Mouse (Mus musculus): ENCODE results near the gene Rps21. TPM values are rescaled to one million over a fixed set of nuclear protein-coding genes. Genes with fewer than 3 reads are reported as not detected.

The Rps21 gene
- polyA plus RNA-seq, 1 experiment: 3,068 TPM

Other genes with a start within 250 kb of the Rps21 start
- 15.4 and 15.8 TPM in 2 replicates for gene Lsm14b, start 232.4 kb upstream of the Rps21 start, polyA plus RNA-seq (2012; rRNA removed)
- 184 and 209 TPM in 2 replicates for gene Psma7, start 214.9 kb upstream of the Rps21 start, polyA plus RNA-seq (2012; rRNA removed)
- 2.8 and 4.8 TPM in 2 replicates for gene Ss18l1, start 214.9 kb upstream of the Rps21 start, polyA plus RNA-seq (2012; rRNA removed)
- gene Mtg2, start 186.8 kb upstream of the Rps21 start, polyA plus RNA-seq (2012; rRNA removed): 13.7 and 14.9 TPM in 2 replicates
- 0.10 TPM in 1 of 2 replicates, not detected in the other for gene Hrh3, start 152.9 kb upstream of the Rps21 start, polyA plus RNA-seq (2012; rRNA removed)
- 21.8 and 22.3 TPM in 2 replicates for gene Osbpl2, start 138.1 kb upstream of the Rps21 start, polyA plus RNA-seq (2012; rRNA removed)
- gene Adrm1, start 85.9 kb upstream of the Rps21 start, polyA plus RNA-seq (2012; rRNA removed): 86.1 and 91.2 TPM in 2 replicates
- gene Lama5, start 31.5 kb upstream of the Rps21 start, polyA plus RNA-seq (2012; rRNA removed): 29.5 and 32.7 TPM in 2 replicates
- 30.4 and 33.1 TPM in 2 replicates for gene Cables2, start 16.1 kb downstream of the Rps21 start, polyA plus RNA-seq (2012; rRNA removed)
- 1.5 TPM in 2 replicates for gene Rbbp8nl, start 32.5 kb downstream of the Rps21 start, polyA plus RNA-seq (2012; rRNA removed)
- 47.8 and 62.6 TPM in 2 replicates for gene Gata5, start 77.3 kb downstream of the Rps21 start, polyA plus RNA-seq (2012; rRNA removed)
- 12.0 and 17.8 TPM in 2 replicates for gene Slco4a1, start 198.9 kb downstream of the Rps21 start, polyA plus RNA-seq (2012; rRNA removed)
- 0.72 and 0.92 TPM in 2 replicates for gene Ntsr1, start 242.6 kb downstream of the Rps21 start, polyA plus RNA-seq (2012; rRNA removed)

Data from large intestine, adult 2 months (tissue).